Mouse (Mus musculus) macrophage (primary cell): ENCODE results near the gene Ranbp3. TPM values are rescaled to one million over a fixed set of nuclear protein-coding genes. Genes with fewer than 3 reads are reported as not detected.
"Not testable (repeated sequence)": the region's sequence is repeated elsewhere in the genome, so short reads cannot be mapped to it uniquely, and the experiment has no call there.

Experiments used
- H3K27ac ChIP-seq: fragments of 350-480 bp; formaldehyde crosslinking; 2 replicates; pipeline ENCODE4 v1.9.0; 2021
- H3K36me3 ChIP-seq: fragments of 350-480 bp; formaldehyde crosslinking; 2 replicates; pipeline ENCODE4 v1.9.0; 2021; ENCODE audit errors: inconsistent target
- H3K4me3 ChIP-seq: fragments of 350-480 bp; formaldehyde crosslinking; 2 replicates; pipeline ENCODE4 v1.9.0; 2021; ENCODE audit errors: inconsistent target
- H3K79me2 ChIP-seq: fragments of 350-480 bp; formaldehyde crosslinking; 2 replicates; pipeline ENCODE4 v1.9.0; 2021; ENCODE audit errors: inconsistent target
- WGBS: methylation state at CpG from one replicate; pipeline ENCODE4 v1.1.7; 2026; ENCODE audit warnings: inconsistent platforms; ENCODE audit not compliant: missing documents; 5-methylcytosine and 5-hydroxymethylcytosine counted together
- polyA plus RNA-seq: library from polyadenylated mRNA; stranded (reverse); fragments of 250-400 nt; gene quantifications from 3 replicates; pipeline ENCODE4 v1.2.4, GENCODE M21; 2018; ENCODE audit warnings: inconsistent platforms
- total RNA-seq, 78 experiments: library from RNA; depleted of rRNA; stranded (reverse); fragments of 250-400 nt; gene quantifications; 1 replicate in 9 of 78; 2 replicates in 24 of 78; 3 replicates in 43 of 78; 4 replicates in 2 of 78; pipeline ENCODE4 v1.2.4; 2018; ENCODE audit warnings: inconsistent platforms in 56 of 78

Ranbp3 gene
- 100 to 1,000 TPM in 4 of 26 experiments, 10 to 100 TPM in 22; 47.2 to 136 (median 85.8) TPM for total RNA-seq (2018; cell fraction: chromatin; rRNA removed)
- total RNA-seq (2018; cell fraction: cytosol; rRNA removed), result 10 to 100 TPM; 27.1 to 43.6 (median 38.2) TPM
- 10 to 100 TPM; 42.6 to 93.1 (median 57.1) TPM for total RNA-seq (2018; cell fraction: nucleus; rRNA removed)
- 29.0 to 44.8 TPM (median 40.5 TPM) in 3 replicates for polyA plus RNA-seq

DNA sequence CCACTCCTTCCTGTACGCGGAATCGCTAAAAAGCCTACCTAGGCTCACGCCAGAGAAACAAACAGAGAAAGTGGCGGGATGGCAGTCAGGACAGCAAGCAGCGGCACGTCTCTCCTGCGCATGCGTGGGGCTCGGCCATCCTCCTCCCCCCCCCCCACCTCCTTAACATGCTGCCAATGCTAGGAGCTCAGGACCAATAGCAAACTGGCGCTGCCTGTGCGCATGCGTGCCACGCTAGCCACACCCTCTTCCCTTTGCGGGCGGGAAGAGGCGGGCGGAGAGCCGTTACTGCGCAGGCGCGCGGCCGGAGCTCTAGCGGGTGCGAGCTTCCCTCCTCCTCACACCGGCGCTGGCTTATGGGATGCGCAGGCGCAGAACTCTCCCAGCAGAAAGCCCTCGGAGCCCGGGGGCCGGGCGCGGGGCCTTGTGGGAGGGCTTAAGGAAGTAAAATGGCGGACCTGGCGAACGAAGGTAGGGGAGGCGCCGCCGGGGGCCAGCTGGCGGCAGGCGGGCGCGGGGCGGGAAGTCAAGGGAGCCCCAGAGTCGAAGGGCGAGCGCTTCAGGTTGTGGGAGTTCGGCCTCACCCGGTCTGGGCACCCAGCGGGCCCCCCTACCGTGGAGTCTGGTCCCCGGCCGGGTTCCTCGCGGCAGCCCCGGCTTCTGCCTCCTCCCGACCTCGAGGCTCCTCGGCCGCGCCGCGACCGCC, at the start of gene Ranbp3:
Ranbp3 (plus strand) TSS at position 354 of the 706 bp plus-strand sequence.
- Histone ChIP-seq H3K36me3 (peaks cover 7% of the 10 kb centered on the region; the same call in 1 of the 2 replicates), H3K79me2 (peaks cover 45% of the 10 kb centered on the region), H3K4me3 (peak within 1 kb of the TSS; percentile 76), H3K27ac (peak within 1 kb of the TSS; percentile 59)
- under 1% methylated on average over 62 of the region's 66 CpGs for WGBS

DNA sequence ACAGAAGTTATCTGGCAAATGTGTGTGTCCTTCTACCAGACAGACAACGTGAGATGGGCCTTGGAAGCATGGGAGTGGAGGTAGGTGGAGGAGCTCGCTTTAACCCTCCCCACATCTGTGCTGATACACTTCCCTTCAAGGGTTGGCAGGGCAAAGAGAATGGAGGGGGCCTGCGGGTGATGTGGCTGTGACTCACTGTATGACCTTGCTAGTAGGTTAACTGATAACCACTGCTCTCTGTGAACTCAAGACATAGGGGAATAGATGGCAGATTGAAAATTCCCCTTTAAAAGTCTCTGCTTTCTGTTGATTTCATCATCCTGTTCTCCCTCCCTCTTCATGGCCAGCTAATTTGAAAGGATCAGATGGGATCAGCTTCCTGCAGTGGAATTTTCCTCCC, 47.6 kb upstream of the Ranbp3 start:
- 66% methylated on average over 3 of the region's 3 CpGs for WGBS
- peak overlapping the region; percentile 37; the same call in 1 of the 2 replicates for H3K27ac ChIP-seq
- H3K79me2 ChIP-seq, result peaks cover 33% of the 10 kb centered on the region
- peak overlapping the region; percentile 77 for H3K4me3 ChIP-seq
- H3K36me3 ChIP-seq, result peaks cover 19% of the 10 kb centered on the region

DNA sequence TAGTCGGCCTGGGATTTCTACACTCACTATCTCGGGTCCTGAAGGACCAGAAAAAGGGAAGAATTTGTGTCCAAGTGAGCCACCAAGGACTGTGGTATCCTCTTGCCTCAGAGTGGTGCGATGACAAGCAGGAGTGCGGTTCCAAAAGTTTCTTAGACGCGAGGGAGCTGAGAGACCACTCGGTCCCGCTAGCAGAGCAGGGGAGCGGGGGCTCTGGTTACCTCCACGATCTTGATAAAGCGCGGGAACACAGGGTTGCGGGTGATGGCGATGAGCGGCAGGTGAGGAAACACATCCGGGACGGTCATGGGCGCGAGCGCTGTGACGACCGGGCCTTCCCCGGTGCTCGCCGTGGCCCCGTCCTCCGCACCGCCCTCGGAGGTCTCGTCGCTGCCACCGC, 46.8 kb upstream of the Ranbp3 start:
- 2% methylated on average over 28 of the region's 32 CpGs for WGBS
- peak overlapping the region; percentile 37 for H3K27ac ChIP-seq
- H3K36me3 ChIP-seq, result peaks cover 13% of the 10 kb centered on the region; the same call in 1 of the 2 replicates
- H3K79me2 ChIP-seq, result peaks cover 33% of the 10 kb centered on the region
- H3K4me3 ChIP-seq, result peak overlapping the region; percentile 77

DNA sequence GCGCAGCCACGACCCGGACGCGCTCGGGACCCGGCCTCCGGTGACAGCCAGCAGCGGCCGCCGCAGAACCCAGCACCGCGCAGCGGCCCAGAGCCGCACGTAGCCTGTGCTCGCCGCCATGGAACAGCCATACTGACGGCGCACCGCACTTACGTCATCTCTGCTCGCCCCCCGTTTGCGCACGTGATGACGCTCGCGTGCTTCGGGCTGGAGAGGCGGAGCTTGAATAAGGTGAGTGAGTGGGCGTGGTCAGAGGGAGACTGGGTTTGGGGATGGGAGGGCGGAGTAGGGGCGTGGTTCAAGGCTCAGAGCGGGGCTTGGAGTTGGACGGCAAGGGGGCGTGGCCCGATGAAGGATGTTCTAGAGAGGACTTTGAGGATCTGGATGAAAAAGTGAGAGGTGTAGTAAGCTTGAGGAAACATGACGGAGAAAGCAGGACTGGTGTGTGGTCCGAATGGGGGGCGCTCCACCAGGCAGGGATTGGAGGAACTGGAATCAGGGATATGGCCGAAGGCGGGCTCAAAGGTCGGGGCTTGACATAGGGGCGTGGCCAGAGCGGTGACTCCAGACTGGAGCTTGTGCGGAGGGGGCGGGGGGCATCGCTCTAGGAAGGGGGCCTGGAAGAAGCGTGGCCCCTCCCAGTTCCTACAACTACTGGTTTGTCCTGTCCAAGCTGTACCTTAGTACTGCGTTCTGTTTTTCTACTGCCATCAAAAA, 46.2 kb upstream of the Ranbp3 start, which contains the start of gene Lonp1:
Lonp1 (minus strand) TSS at position 134 of the 717 bp plus-strand sequence.
- peaks cover 33% of the 10 kb centered on the region for H3K79me2 ChIP-seq
- peak within 1 kb of the TSS; percentile 37 for H3K27ac ChIP-seq
- peaks cover 8% of the 10 kb centered on the region; the same call in 1 of the 2 replicates for H3K36me3 ChIP-seq
- WGBS, result under 1% methylated on average over 44 of the region's 51 CpGs
- H3K4me3 ChIP-seq, result peak within 1 kb of the TSS; percentile 77

DNA sequence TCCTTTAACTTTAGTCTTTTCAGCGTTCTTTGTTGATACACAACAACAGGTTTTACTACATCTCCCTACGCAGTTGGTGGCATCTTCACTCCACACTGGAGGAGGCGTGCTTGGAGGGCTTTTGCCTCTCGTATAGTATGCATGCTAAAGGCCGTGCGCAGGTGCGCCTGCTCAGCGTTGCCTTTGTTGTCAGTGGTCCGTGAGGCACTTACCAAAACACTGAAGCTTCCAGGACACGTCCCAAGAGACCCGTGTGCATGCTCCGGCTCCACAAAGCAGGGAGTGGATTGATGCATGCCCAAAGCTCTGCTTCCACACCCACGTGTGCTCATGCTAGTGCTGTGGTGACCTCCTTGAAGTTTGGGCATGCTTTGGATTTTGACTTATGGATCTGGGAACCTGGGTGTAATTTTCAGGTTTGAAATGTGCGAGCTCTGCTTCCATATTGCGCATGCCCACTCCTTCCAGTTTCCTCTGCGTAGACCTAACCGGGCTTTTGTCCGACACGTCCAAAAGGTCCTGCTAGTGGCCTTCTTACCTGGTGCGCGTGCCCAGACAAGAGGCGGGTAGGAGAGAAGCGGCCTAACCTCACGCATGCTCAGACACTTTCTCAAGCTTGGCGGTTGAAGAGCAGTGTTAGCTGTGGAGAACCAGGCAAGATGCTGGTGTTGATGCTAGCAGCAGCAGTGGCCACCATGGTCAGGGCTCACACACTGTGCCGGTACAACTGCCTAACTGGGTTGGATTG, 45.4 kb upstream of the Ranbp3 start, which contains the start of gene Catsperd:
Catsperd (plus strand) TSS at position 614 of the 748 bp plus-strand sequence.
- Histone ChIP-seq H3K27ac (0 out of 2 replicates have a peak within 1 kb of the TSS, but pooled peaks have one; percentile 13), H3K79me2 (peaks cover 33% of the 10 kb centered on the region), H3K36me3 (peaks cover under 1% of the 10 kb centered on the region; the same call in 1 of the 2 replicates), H3K4me3 (peak within 1 kb of the TSS; percentile 42)
- WGBS, result 24% methylated on average over 26 of the region's 26 CpGs

DNA sequence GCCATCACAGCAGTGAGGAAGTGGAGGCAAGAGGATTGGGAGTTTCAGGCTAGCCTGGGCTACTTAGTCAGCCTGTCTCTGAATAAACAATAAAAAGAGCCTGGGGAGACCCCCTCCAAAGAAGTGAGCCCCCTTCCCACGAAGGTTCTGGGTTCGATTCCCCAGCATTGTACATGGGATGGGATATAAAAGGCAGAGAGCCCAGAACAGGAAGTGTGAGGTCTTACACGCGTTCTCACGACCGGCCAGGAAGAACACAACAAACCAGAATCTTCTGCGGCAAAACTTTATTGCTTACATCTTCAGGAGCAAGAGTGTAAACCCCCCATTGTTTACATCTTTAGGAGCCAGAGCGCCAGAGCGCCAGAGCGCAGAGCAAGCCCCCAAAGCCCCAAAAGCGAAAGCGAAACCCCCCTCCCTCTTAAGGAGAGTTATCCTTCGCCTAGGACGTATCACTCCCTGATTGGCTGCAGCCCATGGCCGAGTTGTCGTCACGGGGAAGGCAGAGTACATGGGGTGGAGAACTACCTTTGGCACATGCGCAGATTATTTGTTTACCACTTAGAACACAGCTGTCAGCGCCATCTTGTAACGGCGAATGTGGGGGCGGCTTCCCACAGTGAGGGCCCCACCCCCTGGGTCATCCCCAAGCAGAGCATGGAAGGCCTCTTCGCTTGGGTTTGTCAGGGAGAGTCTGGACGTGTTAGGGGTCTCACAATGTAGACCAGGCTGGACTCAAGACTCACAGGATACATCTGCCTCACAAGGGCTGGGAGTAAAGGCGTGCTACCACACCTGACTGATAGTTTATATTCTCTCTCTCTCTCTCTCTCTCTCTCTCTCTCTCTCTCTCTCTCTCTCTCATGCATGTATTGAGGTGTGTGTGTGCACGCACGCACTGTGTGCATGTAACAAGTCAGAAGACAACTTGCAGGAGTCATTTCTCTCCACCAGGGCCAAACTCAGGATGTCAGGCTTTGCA, 43.0 kb upstream of the Ranbp3 start:
- H3K4me3 ChIP-seq, H3K27ac ChIP-seq, H3K36me3 ChIP-seq: not testable (repeated sequence)
- WGBS, result 85% methylated on average over 19 of the region's 27 CpGs
- peaks cover 13% of the 10 kb centered on the region for H3K79me2 ChIP-seq

DNA sequence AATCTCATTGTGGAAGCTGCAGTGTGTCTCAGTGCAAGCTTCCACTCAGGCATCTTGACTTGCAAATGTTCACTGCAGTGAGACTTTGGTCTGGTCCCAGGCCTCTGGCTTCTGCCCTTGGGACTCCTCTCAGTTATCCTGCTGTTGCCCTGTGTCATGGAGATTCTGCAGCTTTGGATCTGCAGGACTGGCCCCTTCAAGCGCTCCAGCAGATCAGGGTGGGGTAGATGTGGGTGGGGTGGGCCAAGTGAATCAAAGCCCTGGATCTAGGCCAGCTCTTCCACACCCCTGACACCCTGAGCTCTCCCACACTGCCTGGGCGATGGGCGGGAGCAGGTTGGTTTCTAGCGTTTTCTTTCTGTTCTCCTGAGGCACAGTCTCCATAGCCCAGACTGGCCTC, 41.3 kb upstream of the Ranbp3 start:
- WGBS, result 85% methylated on average over 4 of the region's 4 CpGs
- Histone ChIP-seq H3K36me3 (no peaks in the 10 kb centered on the region), H3K27ac (no peak overlapping the region), H3K79me2 (no peaks in the 10 kb centered on the region), H3K4me3 (no peak overlapping the region)

DNA sequence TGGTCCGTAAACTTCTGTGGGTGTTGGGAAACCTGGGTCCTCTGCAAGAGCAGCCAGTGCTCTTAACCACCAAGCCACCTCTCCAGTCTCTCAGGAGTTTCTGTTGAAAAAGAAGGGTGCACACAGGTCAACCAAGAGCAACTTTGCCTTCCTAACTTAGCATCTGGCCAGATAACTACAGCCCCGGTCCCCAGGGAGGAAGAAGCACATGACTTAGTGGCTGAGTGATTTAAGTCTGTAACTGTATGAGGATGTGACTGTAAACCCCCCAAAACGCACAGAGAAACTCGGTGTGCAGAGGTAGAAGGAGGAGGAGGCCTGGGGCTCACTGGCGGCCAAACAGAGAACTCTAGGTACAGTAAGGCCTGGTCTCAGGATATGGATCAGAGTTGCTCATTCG, 39.1 kb upstream of the Ranbp3 start:
- Histone ChIP-seq H3K36me3 (no peaks in the 10 kb centered on the region), H3K27ac (no peak overlapping the region), H3K79me2 (no peaks in the 10 kb centered on the region), H3K4me3 (no peak overlapping the region)
- 89% methylated on average over 6 of the region's 6 CpGs for WGBS

DNA sequence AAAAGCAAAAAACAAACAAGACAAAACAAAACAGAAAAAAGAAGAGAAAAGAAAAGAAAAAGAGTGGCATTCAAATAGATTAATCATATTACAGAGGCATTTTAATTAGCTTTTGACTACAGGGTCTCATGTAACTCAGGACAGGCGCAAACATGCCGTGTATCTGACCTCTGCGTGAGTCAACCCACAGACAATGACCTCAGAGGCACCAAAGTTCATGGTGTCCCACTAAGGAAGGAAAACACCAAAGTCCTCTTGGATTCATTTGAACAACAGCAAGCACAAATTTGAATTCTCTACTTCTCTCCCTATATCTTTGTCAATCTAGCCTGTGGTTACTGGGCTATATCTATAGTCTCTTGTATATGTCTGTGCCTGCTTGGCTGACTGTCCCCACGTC, 29.9 kb upstream of the Ranbp3 start:
- no peak overlapping the region for H3K27ac ChIP-seq
- no peaks in the 10 kb centered on the region for H3K79me2 ChIP-seq
- H3K4me3 ChIP-seq, result no peak overlapping the region
- 91% methylated on average over 4 of the region's 4 CpGs for WGBS
- no peaks in the 10 kb centered on the region for H3K36me3 ChIP-seq

DNA sequence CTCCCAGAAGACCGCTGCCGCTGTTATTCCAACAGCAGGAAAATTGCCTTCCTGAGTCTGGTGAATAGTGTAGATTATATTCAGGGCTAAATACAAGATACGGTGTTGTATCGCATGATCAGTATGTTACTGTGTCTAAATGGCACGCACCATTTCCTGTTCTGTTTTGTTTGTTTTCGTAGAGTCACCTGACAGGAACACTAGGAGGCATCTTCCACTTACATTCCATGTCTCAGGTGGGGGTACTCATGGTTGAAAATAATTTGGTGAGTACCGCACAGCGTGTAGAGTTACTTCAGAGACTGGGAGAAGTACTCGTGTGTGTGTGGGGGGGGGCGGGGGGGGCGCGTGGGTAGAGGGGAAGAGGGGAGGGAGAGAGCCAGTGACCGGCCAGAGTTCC, 25.5 kb upstream of the Ranbp3 start:
- Histone ChIP-seq H3K4me3 (no peak overlapping the region), H3K79me2 (no peaks in the 10 kb centered on the region), H3K27ac (no peak overlapping the region), H3K36me3 (no peaks in the 10 kb centered on the region)
- 60% methylated on average over 6 of the region's 13 CpGs for WGBS

DNA sequence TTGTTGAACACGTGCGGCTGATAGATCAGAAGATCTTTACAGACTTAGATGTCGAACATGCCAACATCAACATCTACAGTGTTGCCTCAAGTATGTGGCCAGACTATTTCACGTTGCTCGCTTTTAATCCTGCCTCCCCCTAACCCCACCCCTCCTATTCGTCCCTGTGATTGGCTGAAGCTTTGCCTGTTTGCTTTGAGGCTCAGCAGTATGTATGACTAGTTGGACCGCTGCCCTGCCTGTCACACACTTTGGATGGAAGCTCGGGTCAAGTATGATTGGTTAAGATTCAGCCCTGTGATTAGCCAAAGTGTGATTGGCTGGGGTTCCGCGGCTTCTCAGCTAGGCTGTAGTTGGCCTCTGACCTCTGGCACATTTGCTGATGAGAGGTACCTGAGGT, 21.3 kb upstream of the Ranbp3 start:
- Histone ChIP-seq H3K36me3 (no peaks in the 10 kb centered on the region), H3K27ac (no peak overlapping the region), H3K79me2 (no peaks in the 10 kb centered on the region), H3K4me3 (no peak overlapping the region)
- 49% methylated on average over 10 of the region's 10 CpGs for WGBS

DNA sequence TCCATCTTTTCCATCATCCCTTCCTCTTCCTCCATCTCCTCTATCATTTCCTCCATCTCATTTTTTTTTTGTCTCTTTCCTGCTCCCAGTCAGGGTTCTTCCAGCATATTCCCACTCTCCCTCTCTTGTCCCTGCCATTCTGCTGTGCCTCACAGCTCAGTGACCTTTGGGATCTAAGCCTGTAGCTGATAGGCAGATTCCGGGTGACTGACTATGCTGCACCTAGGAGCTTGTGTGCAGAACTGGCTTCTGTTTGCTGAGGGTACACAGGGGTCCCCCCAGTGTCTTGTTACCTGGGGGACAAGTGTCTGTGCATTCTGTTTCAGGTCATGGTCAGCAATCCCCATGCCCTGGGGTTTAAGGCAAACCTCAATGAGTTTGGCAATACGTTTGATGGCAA, 18.3 kb upstream of the Ranbp3 start:
- Histone ChIP-seq H3K4me3 (no peak overlapping the region), H3K79me2 (no peaks in the 10 kb centered on the region), H3K36me3 (no peaks in the 10 kb centered on the region), H3K27ac (no peak overlapping the region)
- 80% methylated on average over 2 of the region's 2 CpGs for WGBS

DNA sequence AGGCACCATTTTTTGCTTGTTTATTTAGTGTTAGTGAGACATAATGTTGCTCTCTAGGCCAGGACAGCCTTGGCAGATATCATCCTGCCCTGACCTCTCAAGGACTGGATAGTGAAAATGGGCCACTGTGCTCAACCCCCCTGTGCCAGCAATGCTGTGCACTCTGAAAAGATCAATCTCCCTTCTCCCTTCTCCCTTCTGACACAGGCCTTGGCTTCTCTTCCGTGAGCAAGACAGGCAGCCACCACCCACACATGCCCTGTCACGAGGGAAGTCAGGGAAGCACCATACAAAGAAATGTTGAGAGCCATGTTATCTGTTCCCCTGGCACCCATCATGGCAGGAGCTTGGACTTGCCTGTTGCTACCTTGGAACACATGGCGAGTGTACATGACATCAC, 17.8 kb upstream of the Ranbp3 start:
- H3K79me2 ChIP-seq, result no peaks in the 10 kb centered on the region
- WGBS, result 94% methylated on average over 3 of the region's 3 CpGs

More for the DNA sequence above, 17.8 kb upstream of the Ranbp3 start:
- Histone ChIP-seq H3K27ac (no peak overlapping the region), H3K4me3 (no peak overlapping the region), H3K36me3 (no peaks in the 10 kb centered on the region)
